Mouse (Mus musculus) erythroblast, embryonic 14.5 days (primary cell): ENCODE measurements around the gene Ntng1. TPM values are rescaled to one million over a fixed set of nuclear protein-coding genes. Genes with fewer than 3 reads are reported as not detected.
"Not testable (repeated sequence)": the region's sequence is repeated elsewhere in the genome, so short reads cannot be mapped to it uniquely, and the experiment has no call there.

Experiments
- H3K27me3 ChIP-seq: 2 replicates; pipeline ENCODE4 v1.6.1; 2012; ENCODE audit warnings: inconsistent platforms; ENCODE audit not compliant: control insufficient read depth
- H3K36me3 ChIP-seq: 2 replicates; pipeline ENCODE4 v1.6.1; 2012; ENCODE audit warnings: mild to moderate bottlenecking, inconsistent platforms; ENCODE audit not compliant: control insufficient read depth
- H3K4me1 ChIP-seq: 2 replicates; pipeline ENCODE4 v1.6.1; 2012; ENCODE audit warnings: inconsistent platforms; ENCODE audit not compliant: control insufficient read depth
- H3K4me3 ChIP-seq: replicated peaks from 2 replicates; pipeline ENCODE3; 2012; ENCODE audit warnings: moderate library complexity, mild to moderate bottlenecking, inconsistent platforms
- H3K9me3 ChIP-seq: 2 replicates; pipeline ENCODE4 v1.6.1; 2012; ENCODE audit warnings: low read length, inconsistent platforms, mixed read lengths; ENCODE audit not compliant: control insufficient read depth
- GATA1 ChIP-seq: IDR thresholded peaks from 2 replicates; pipeline ENCODE4 v1.6.1; 2012; ENCODE audit warnings: low read length, inconsistent platforms, mixed read lengths
- TAL1 ChIP-seq: IDR thresholded peaks from 3 replicates; pipeline ENCODE4 v1.6.1; 2012; ENCODE audit warnings: low read length, inconsistent platforms, mixed read lengths
- polyA plus RNA-seq: library from polyadenylated mRNA; stranded (reverse); fragments of >175 nt; gene quantifications from 2 replicates; pipeline ENCODE4 v1.2.3, GENCODE M21; 2012

Ntng1 gene
- polyA plus RNA-seq, 1 experiment: not detected

DNA sequence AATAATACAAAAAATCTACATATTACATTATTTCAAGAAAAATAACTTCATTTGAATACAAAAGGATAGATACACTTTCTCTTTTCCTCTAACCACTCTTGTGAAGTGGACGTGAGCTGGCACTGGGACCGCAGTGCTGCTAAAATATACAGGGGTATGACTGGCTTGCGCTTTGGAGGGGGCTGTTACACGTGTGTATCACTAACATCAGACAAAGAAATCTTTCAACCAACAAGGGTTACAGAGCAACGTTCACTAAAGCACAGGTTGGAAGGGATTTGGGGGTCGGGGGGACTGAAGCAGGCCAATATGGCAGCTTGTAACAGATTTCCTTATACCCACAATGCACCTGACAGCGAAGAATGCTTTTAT, 361.9 kb downstream of the Ntng1 start:
- TF ChIP-seq TAL1 (no peak), GATA1 (no peak)
- Histone ChIP-seq H3K4me1 (no peaks in the 10 kb centered on the region), H3K27me3 (peaks cover 6% of the 10 kb centered on the region), H3K9me3 (no peaks in the 10 kb centered on the region; the same call in 1 of the 2 replicates), H3K36me3 (no peaks in the 10 kb centered on the region), H3K4me3 (no peak overlapping the region)

DNA sequence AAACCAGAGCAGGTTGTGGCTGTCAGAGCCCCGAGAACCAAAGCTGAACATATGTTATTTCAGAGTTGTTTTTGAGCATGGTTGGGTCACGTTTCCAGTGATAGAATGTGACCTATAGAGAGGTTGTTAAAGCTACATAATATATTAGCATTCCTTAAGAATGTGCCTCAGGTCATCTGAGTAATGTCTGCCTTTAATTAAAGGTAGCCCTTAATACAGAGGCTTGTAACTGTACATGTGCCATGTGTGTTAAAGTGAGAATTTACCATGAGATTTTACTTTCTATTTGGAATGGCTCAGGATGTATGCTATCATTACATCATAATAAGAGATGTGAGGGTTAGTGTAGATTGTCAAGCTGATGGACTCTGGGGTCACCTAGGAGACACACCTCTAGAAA, 368.6 kb downstream of the Ntng1 start:
- Histone ChIP-seq H3K9me3 (no peaks in the 10 kb centered on the region), H3K4me1 (no peaks in the 10 kb centered on the region)
- TF ChIP-seq TAL1 (no peak), GATA1 (no peak)

DNA sequence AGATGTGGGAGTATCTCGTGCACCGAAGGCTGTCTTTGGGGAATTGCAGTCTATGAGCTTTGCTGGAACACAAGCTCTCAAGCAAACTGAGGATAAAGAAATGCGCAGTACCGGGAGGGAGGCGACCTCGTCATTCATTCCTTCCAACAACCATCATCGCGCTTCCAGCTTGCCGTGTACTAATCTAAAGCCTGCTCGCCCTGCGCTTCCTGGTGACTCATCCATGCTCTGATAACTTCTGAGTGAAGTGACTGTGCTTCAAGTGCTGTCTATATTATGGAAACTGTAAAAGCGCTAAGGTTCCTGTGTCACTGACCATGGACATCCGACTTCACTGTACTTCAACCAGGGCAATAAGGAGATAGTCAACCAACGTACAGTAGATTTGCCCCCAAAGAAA, 371.7 kb downstream of the Ntng1 start:
- no peaks in the 10 kb centered on the region for H3K9me3 ChIP-seq
- H3K36me3 ChIP-seq: no peaks in the 10 kb centered on the region
- H3K4me1 ChIP-seq: no peaks in the 10 kb centered on the region
- no peaks in the 10 kb centered on the region for H3K27me3 ChIP-seq
- H3K4me3 ChIP-seq: no peak overlapping the region
- TF ChIP-seq GATA1: no peak
- TF ChIP-seq TAL1: no peak

More for the DNA sequence above, 368.6 kb downstream of the Ntng1 start:
- Histone ChIP-seq H3K4me3 (no peak overlapping the region), H3K36me3 (no peaks in the 10 kb centered on the region), H3K27me3 (no peaks in the 10 kb centered on the region)

DNA sequence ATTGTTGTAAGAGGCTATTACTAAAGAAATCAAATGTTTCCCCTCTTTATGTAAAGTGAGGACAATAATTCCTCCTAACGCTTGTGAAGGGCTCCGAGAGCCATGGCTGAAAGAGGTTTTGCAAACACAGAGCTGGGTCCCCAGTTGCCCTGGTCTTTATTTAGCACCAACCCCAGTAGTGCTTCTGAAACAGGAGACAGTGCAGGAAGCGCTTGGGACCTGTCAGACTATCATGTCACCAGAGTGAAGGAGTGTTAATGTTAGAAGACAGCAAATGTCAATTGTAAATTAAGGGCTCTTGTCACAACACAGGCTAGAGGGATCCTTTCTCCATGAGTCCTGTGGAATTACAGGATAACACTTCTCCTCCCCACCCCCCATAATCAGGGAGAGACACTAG, 376.9 kb downstream of the Ntng1 start:
- H3K36me3 ChIP-seq: no peaks in the 10 kb centered on the region
- H3K4me3 ChIP-seq: no peak overlapping the region
- no peaks in the 10 kb centered on the region for H3K9me3 ChIP-seq

DNA sequence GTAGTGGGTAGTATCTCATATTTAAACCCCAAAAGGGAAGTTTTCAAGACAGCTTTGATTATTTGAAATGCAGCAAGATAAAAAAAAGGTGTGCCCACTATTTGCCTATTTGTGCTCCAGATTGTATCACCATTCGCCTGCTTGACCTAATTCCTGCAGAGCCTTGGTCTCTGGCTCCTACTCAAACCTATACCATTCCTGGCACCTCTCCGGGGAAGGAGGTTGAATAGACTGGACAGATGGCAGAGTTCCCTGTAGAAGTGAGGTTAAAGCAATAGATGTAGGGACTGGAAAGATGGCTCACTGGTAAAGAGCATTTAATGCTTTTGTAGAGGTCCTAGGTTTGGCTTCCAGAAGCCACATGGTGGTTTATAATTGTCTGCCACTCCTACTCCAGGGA, 378.2 kb downstream of the Ntng1 start:
- H3K27me3 ChIP-seq: no peaks in the 10 kb centered on the region
- no peak for TF ChIP-seq TAL1
- no peak for TF ChIP-seq GATA1
- no peaks in the 10 kb centered on the region for H3K4me1 ChIP-seq
- no peaks in the 10 kb centered on the region for H3K9me3 ChIP-seq
- no peak overlapping the region for H3K4me3 ChIP-seq
- H3K36me3 ChIP-seq: no peaks in the 10 kb centered on the region

More for the DNA sequence above, 376.9 kb downstream of the Ntng1 start:
- Histone ChIP-seq H3K4me1 (no peaks in the 10 kb centered on the region), H3K27me3 (no peaks in the 10 kb centered on the region)
- no peak for TF ChIP-seq GATA1
- no peak for TF ChIP-seq TAL1

DNA sequence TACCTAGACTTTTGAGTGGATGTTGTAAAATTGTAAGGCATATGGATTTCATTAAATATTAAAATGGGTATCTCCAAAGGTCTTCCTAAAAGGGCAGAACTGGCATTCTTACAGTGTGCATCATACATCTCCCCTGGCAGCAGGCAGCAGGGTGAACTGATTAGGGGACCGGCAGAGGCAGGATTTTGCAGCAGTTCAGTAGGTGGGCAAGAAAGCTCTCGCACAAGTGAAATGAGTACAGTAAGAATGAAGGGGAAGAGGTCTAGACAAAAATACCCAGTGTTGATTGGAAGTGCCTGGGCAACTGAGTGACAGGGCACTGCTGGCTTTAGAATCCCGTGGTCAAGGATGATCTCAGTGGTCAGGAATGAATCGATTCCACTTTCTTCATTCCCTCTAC, 378.7 kb downstream of the Ntng1 start:
- TF ChIP-seq GATA1: no peak
- TF ChIP-seq TAL1: no peak
- Histone ChIP-seq H3K4me3 (no peak overlapping the region), H3K27me3 (no peaks in the 10 kb centered on the region), H3K4me1 (no peaks in the 10 kb centered on the region), H3K9me3 (no peaks in the 10 kb centered on the region), H3K36me3 (no peaks in the 10 kb centered on the region)

DNA sequence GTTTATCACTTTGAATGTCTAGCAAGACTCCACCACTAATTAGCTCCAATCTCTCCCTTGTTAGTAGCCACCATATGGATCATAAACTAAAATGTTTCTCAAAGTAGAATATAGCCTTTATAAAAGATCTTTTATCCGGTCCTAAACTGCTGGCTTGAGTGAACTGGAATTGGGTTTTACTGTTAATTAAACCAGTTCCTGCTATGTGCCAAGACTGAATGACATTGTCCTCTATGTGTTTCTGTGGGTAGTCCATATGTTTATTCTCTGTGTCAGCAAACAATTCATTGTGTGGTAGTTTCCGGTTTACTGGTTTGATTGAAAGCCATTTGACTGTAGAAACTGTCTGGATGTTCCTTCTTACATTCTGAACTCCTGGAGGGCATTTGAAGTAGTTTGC, 387.4 kb downstream of the Ntng1 start:
- Histone ChIP-seq H3K9me3 (no peaks in the 10 kb centered on the region; the same call in 1 of the 2 replicates), H3K36me3 (no peaks in the 10 kb centered on the region), H3K4me1 (no peaks in the 10 kb centered on the region), H3K27me3 (no peaks in the 10 kb centered on the region), H3K4me3 (no peak overlapping the region)
- TF ChIP-seq GATA1: no peak
- TF ChIP-seq TAL1: no peak

DNA sequence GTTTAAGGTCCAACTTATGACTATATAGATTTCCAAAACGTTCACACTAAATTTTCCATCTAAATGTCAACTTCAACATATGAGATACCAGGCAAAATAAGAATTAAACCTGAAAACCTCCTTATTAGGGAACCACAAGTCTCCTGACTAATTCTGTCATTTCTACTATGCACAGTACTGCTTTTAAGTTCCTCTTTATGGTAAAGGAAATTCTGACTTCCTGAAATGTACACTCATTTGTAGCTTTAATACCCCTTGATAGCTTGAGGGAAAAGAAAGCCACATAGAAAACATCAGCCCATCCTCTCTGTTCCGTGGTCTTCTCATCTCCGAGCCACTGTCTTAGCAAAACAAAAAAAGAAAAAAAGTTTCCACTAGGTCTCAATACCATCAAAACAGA, 396.2 kb downstream of the Ntng1 start:
- not testable (repeated sequence) for H3K4me1 ChIP-seq, H3K9me3 ChIP-seq, H3K4me3 ChIP-seq, H3K27me3 ChIP-seq, H3K36me3 ChIP-seq

DNA sequence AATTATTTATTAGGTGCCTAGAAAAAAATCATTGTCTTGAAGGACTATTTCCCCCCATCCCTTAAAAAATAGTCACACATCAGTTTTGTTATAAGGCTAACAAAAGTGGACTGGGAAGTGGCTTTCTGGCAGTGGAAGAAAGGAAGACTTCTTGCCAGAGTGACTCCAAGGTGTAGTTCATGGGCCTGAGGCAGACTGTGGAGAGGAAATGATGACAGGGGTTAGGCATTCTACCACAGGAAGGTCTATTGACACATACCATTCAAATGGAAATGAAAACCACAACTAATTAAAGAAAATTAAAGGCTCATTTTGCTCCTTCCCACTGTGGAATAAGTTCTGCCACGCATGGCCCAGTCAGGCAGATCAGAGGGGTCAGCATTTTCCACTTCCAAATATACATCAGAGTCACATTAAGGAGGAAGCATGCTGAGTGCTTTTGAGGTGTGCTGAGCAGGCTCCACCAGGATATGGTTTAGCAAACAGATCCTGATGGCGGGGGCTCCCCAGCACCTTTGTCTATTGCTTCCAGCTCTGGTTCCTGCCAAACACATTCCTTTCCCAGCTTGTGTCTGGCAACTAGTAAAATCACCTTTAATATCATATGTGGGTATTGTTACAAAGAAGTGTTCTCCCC, 403.2 kb downstream of the Ntng1 start:
- Histone ChIP-seq H3K27me3 (no peaks in the 10 kb centered on the region), H3K4me3 (no peak overlapping the region), H3K36me3 (no peaks in the 10 kb centered on the region), H3K4me1 (no peaks in the 10 kb centered on the region), H3K9me3 (peaks cover 2% of the 10 kb centered on the region; the same call in 1 of the 2 replicates)
- TF ChIP-seq GATA1 (no peak), TAL1 (no peak)

DNA sequence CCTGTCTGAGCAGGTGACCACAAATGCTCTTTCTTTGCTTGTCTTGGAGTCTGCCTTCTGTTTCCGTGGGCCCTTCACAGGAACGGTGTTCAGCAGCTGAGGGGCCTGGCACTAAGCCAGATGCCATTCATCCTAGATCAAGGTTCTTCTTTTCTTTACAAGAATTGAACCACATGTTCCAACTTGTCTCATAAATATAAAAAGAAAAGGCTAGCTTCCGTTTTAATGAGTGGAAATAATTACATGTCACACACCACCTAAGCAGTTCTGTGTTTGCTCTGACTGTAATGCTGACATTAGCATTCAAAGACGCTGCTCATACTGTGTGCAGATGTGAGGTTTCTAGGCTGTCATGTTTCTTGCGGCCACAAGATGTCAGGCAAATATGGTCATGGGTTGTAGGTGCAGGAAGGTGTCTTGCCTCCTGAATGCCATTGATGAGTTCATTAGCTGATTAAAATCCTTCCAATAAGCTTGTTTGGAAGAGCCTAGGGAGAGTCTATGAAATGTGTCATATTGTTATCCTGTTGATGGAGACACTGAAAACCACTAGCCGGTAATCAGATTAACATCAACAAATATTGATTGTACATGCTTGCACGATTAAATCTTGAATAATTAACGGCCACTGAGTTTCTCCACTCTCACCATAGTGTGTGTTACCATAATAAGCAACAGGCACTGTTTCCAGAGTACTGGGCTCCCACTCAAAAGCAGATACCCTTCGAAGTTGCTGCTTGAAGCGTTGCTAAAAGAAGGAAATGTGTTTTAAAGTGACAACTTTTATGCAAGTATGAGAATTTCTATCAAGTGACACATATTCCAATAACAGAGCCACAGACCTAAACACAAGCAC, 411.3 kb downstream of the Ntng1 start:
- no peaks in the 10 kb centered on the region for H3K4me1 ChIP-seq
- no peak for TF ChIP-seq GATA1
- TF ChIP-seq TAL1: no peak
- H3K9me3 ChIP-seq: peaks cover 2% of the 10 kb centered on the region; the same call in 1 of the 2 replicates
- no peak overlapping the region for H3K4me3 ChIP-seq
- no peaks in the 10 kb centered on the region for H3K36me3 ChIP-seq
- no peaks in the 10 kb centered on the region for H3K27me3 ChIP-seq
